Mouse (Mus musculus): ENCODE data around the gene Atr.

Gene Atr

GRCm38 (mm10) chr9:95857414-95858026 is at the start of gene Atr:
TSS of gene Atr (plus strand) at chr9:95857597.
- DNase-seq = peak; percentile 96

- DNase-seq = no peak
Observed at GRCm38 (mm10) chr9:95809596-95809995, 47.8 kb upstream of the Atr start.

GRCm38 (mm10) chr9:95811817-95812216 is 45.6 kb upstream of the Atr start:
- DNase-seq = peak; percentile 37

GRCm38 (mm10) chr9:95813721-95814531 is 43.5 kb upstream of the Atr start:
- DNase-seq = peak; percentile 32

GRCm38 (mm10) chr9:95815015-95815673 is 42.3 kb upstream of the Atr start:
- DNase-seq = no peak

- no peak for DNase-seq
Observed at GRCm38 (mm10) chr9:95815706-95816105, 41.7 kb upstream of the Atr start.

GRCm38 (mm10) chr9:95822531-95822930 is 34.9 kb upstream of the Atr start:
- DNase-seq = no peak

- no peak for DNase-seq
Observed at GRCm38 (mm10) chr9:95827565-95827964, 29.8 kb upstream of the Atr start.

GRCm38 (mm10) chr9:95832758-95833157 is 24.6 kb upstream of the Atr start:
- no peak for DNase-seq

- no peak for DNase-seq
Observed at GRCm38 (mm10) chr9:95834799-95835198, 22.6 kb upstream of the Atr start.

GRCm38 (mm10) chr9:95835741-95836140 is 21.7 kb upstream of the Atr start:
- no peak for DNase-seq

GRCm38 (mm10) chr9:95839424-95839823 is 18.0 kb upstream of the Atr start:
- no peak for DNase-seq

GRCm38 (mm10) chr9:95844825-95845460 is 12.5 kb upstream of the Atr start, which contains the start of gene Pls1:
TSS of gene Pls1 (minus strand) at chr9:95845311.
- peak; percentile 94 for DNase-seq

- peak; percentile 39 for DNase-seq
Observed at GRCm38 (mm10) chr9:95845711-95846110, 11.7 kb upstream of the Atr start.

GRCm38 (mm10) chr9:95851671-95852070 is 5.7 kb upstream of the Atr start:
- no peak for DNase-seq

- peak; percentile 75 for DNase-seq
Observed at GRCm38 (mm10) chr9:95852896-95853295, 4.5 kb upstream of the Atr start.

- peak; percentile 62 for DNase-seq
Observed at GRCm38 (mm10) chr9:95854891-95855290, 2.5 kb upstream of the Atr start.

- no peak for DNase-seq
Observed at GRCm38 (mm10) chr9:95856004-95856403, 1.4 kb upstream of the Atr start.

- no peak for DNase-seq
Observed at GRCm38 (mm10) chr9:95858027-95858570, 702 bp downstream of the Atr start.

- DNase-seq = no peak
Observed at GRCm38 (mm10) chr9:95878246-95878645, 20.8 kb downstream of the Atr start.

- DNase-seq = no peak
Observed at GRCm38 (mm10) chr9:95882751-95883150, 25.4 kb downstream of the Atr start.

- DNase-seq = no peak
Observed at GRCm38 (mm10) chr9:95897392-95897791, 40.0 kb downstream of the Atr start.

- no peak for DNase-seq
Observed at GRCm38 (mm10) chr9:95932855-95933254, 75.5 kb downstream of the Atr start.
